Mouse (Mus musculus): ENCODE measurements at regions not wholly inside any gene's neighbourhood (a gene's known extent, or its start where the extent isn't known, plus 50 kb on each side); places are given as distances from the start of the nearest gene placed in this dataset.
"Not testable (repeated sequence)": the region's sequence is repeated elsewhere in the genome, so short reads cannot be mapped to it uniquely, and the experiment has no call there.

GRCm38 (mm10) chr4:146263038-146263685 lies 106.5 kb downstream of the Zfp600 start:
- H3K27me3 ChIP-seq, H3K36me3 ChIP-seq, H3K4me1 ChIP-seq, H3K9ac ChIP-seq, H3K9me3 ChIP-seq, H3K27ac ChIP-seq: not testable (repeated sequence)
- ATAC-seq (ENCODE audit: insufficient number of reproducible peaks, insufficient read depth, low FRiP score, low TSS enrichment, low read depth): peak; percentile 84; the same call in 1 of the 2 replicates
- H3K4me3 ChIP-seq: peak overlapping the region; percentile 31
- H3K4me2 ChIP-seq: peak overlapping the region; percentile 53
- WGBS: 6% methylated on average over 48 of the region's 51 CpGs

DNA sequence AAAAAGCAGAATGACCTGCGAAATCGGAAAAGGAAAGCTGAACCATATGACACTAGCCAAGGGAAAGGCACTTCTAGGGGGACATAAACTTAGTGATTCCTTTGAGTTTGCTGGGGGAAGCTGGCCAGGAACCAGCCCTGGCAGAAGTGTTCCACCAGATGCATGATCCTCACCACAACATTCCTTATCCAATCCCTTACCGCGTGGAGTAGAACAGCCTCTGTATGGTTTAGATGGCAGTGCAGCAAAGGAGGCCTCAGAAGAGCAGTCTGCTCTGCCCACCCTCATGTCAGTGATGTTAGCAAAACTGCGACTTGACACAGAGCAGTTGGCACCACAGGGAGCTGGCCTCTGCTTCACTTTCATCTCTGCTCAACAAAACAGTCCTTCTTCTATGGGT lies 107.2 kb downstream of the Zfp600 start:
- Histone ChIP-seq H3K4me3 (peak overlapping the region; percentile 31; the same call in 1 of the 2 replicates), H3K4me2 (peak overlapping the region; percentile 53; the same call in 1 of the 2 replicates)
- not testable (repeated sequence) for ATAC-seq (ENCODE audit: insufficient number of reproducible peaks, insufficient read depth, low FRiP score, low TSS enrichment, low read depth); H3K36me3 ChIP-seq; H3K27me3 ChIP-seq; H3K4me1 ChIP-seq; H3K9ac ChIP-seq; H3K27ac ChIP-seq; H3K9me3 ChIP-seq
- 49% methylated on average over 3 of the region's 5 CpGs for WGBS

GRCm38 (mm10) chr4:146270119-146270747 lies 113.6 kb downstream of the Zfp600 start:
- not testable (repeated sequence) for H3K4me1 ChIP-seq; H3K4me3 ChIP-seq; H3K9me3 ChIP-seq; H3K4me2 ChIP-seq; H3K36me3 ChIP-seq; H3K9ac ChIP-seq; H3K27ac ChIP-seq; ATAC-seq (ENCODE audit: insufficient number of reproducible peaks, insufficient read depth, low FRiP score, low TSS enrichment, low read depth); H3K27me3 ChIP-seq
- no CpG with 5 or more reads among the region's 14 CpGs for WGBS

Data from embryonic facial prominence, embryonic 13.5 days (tissue).